Mouse (Mus musculus) erythroblast, embryonic 14.5 days (primary cell): ENCODE data around the gene Unc93b1.

Experiments
- GATA1 ChIP-seq: IDR thresholded peaks from 2 replicates; pipeline ENCODE4 v1.6.1; 2012; ENCODE audit warnings: low read length, inconsistent platforms, mixed read lengths
- TAL1 ChIP-seq: IDR thresholded peaks from 3 replicates; pipeline ENCODE4 v1.6.1; 2012; ENCODE audit warnings: low read length, inconsistent platforms, mixed read lengths

DNA sequence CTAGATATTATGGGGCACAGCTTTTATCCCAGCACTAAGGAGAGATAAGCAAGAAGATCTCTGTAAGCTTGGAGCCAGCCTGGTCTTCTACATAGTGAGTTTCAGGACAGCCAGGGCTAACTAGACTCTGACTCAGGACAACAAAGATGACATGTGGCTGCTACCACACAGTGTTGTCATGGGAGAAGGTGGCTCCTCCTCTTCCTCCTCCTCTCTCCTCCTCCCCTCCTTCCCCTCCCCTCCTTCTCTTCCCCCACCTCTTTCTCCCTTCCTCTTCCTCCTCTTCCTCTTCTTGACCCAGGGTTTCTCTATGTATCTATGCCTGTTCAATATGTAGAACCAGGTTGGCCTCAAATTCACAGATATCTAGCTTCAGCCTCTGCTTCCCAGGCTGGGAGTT lies 16.5 kb downstream of the Unc93b1 start:
- TF ChIP-seq GATA1 (no peak), TAL1 (no peak)
